Mouse (Mus musculus): ENCODE data around the gene Ppp1r3d.
A peak's percentile ranks its signal among the peaks of the same experiment; 100 is the strongest.

Ppp1r3d gene

GRCm38 (mm10) chr2:178412598-178412997, 1.7 kb downstream of the Ppp1r3d start:
- H3K36me3 ChIP-seq (ENCODE audit: insufficient read depth, low read length) = no peaks in the 10 kb centered on the region
- TF ChIP-seq CTCF (conservative IDR thresholded peaks at IDR 0.05; ENCODE audit: low read length) (no peak), NANOG (IDR thresholded peaks at IDR 0.05; ENCODE audit: borderline replicate concordance, low read length) (no peak), POU5F1 (IDR thresholded peaks at IDR 0.05; ENCODE audit: borderline replicate concordance, low read length) (no peak)
- peaks cover 7% of the 10 kb centered on the region; the same call in 1 of the 2 replicates for H3K9me3 ChIP-seq (ENCODE audit: low read length)
- H3K4me3 ChIP-seq (replicated peaks; ENCODE audit: low read length) = no peak overlapping the region
- H3K4me1 ChIP-seq (replicated peaks; ENCODE audit: low read depth, low read length) = peaks cover 21% of the 10 kb centered on the region
- H3K27me3 ChIP-seq (ENCODE audit: insufficient read depth, low read length) = peaks cover 79% of the 10 kb centered on the region

- Histone ChIP-seq H3K4me1 (replicated peaks; ENCODE audit: low read depth, low read length) (peaks cover 17% of the 10 kb centered on the region), H3K4me3 (replicated peaks; ENCODE audit: low read length) (no peak overlapping the region), H3K27me3 (ENCODE audit: insufficient read depth, low read length) (peaks cover 81% of the 10 kb centered on the region), H3K9me3 (ENCODE audit: low read length) (peaks cover 7% of the 10 kb centered on the region; the same call in 1 of the 2 replicates), H3K36me3 (ENCODE audit: insufficient read depth, low read length) (no peaks in the 10 kb centered on the region)
- TF ChIP-seq POU5F1 (IDR thresholded peaks at IDR 0.05; ENCODE audit: borderline replicate concordance, low read length) = no peak
- no peak for TF ChIP-seq CTCF (conservative IDR thresholded peaks at IDR 0.05; ENCODE audit: low read length)
- no peak for TF ChIP-seq NANOG (IDR thresholded peaks at IDR 0.05; ENCODE audit: borderline replicate concordance, low read length)
Observed at GRCm38 (mm10) chr2:178410286-178410685, 4.0 kb downstream of the Ppp1r3d start.

- peaks cover 71% of the 10 kb centered on the region for H3K27me3 ChIP-seq (ENCODE audit: insufficient read depth, low read length)
- H3K36me3 ChIP-seq (ENCODE audit: insufficient read depth, low read length) = no peaks in the 10 kb centered on the region
- TF ChIP-seq CTCF (conservative IDR thresholded peaks at IDR 0.05; ENCODE audit: low read length) (no peak), POU5F1 (IDR thresholded peaks at IDR 0.05; ENCODE audit: borderline replicate concordance, low read length) (no peak), NANOG (IDR thresholded peaks at IDR 0.05; ENCODE audit: borderline replicate concordance, low read length) (no peak)
- H3K9me3 ChIP-seq (ENCODE audit: low read length) = peaks cover 7% of the 10 kb centered on the region; the same call in 1 of the 2 replicates
- peaks cover 13% of the 10 kb centered on the region for H3K4me1 ChIP-seq (replicated peaks; ENCODE audit: low read depth, low read length)
- H3K4me3 ChIP-seq (replicated peaks; ENCODE audit: low read length) = no peak overlapping the region
Observed at GRCm38 (mm10) chr2:178409024-178409423, 5.2 kb downstream of the Ppp1r3d start.

GRCm38 (mm10) chr2:178407053-178407815, 7.0 kb downstream of the Ppp1r3d start, which contains the start of gene Sycp2:
Sycp2 (minus strand) TSS chr2:178407685.
- no peaks in the 10 kb centered on the region for H3K36me3 ChIP-seq (ENCODE audit: insufficient read depth, low read length)
- peaks cover 53% of the 10 kb centered on the region for H3K27me3 ChIP-seq (ENCODE audit: insufficient read depth, low read length)
- peak within 1 kb of the TSS; percentile 57 for H3K4me3 ChIP-seq (replicated peaks; ENCODE audit: low read length)
- H3K4me1 ChIP-seq (replicated peaks; ENCODE audit: low read depth, low read length) = peaks cover 6% of the 10 kb centered on the region; the same call in 1 of the 2 replicates
- H3K9me3 ChIP-seq (ENCODE audit: low read length) = no peaks in the 10 kb centered on the region
- TF ChIP-seq CTCF (conservative IDR thresholded peaks at IDR 0.05; ENCODE audit: low read length) (peak; percentile 95), NANOG (IDR thresholded peaks at IDR 0.05; ENCODE audit: borderline replicate concordance, low read length) (no peak)

Data from E14TG2a.4 (cell line).